Mouse (Mus musculus) ES-Bruce4 (cell line): Measurements from ENCODE around the gene Rcor3. TPM values are rescaled to one million over a fixed set of nuclear protein-coding genes. Genes with fewer than 3 reads are reported as not detected.
A peak's percentile ranks its signal among the peaks of the same experiment; 100 is the strongest.

ENCODE experiments used
- H3K27ac ChIP-seq: 2 replicates; pipeline ENCODE4 v1.5.1; 2012; ENCODE audit warnings: low read length, inconsistent platforms; ENCODE audit not compliant: insufficient read depth
- H3K27me3 ChIP-seq: 2 replicates; pipeline ENCODE4 v1.6.1; 2012; ENCODE audit warnings: mild to moderate bottlenecking, low read length, inconsistent platforms; ENCODE audit not compliant: control insufficient read depth, poor library complexity, insufficient read depth, severe bottlenecking
- H3K36me3 ChIP-seq: 2 replicates; pipeline ENCODE4 v1.6.1; 2012; ENCODE audit warnings: inconsistent platforms, mild to moderate bottlenecking, low read length, moderate library complexity; ENCODE audit not compliant: control insufficient read depth, poor library complexity, insufficient read depth, severe bottlenecking
- H3K4me1 ChIP-seq: one replicate; pipeline ENCODE4 v1.8.1; 2011; ENCODE audit warnings: low read length; ENCODE audit not compliant: control insufficient read depth, insufficient read depth
- H3K4me3 ChIP-seq: 2 replicates; pipeline ENCODE4 v1.5.1; 2011; ENCODE audit warnings: low read depth, mild to moderate bottlenecking, low read length
- H3K9ac ChIP-seq: 2 replicates; pipeline ENCODE4 v1.6.1; 2012; ENCODE audit warnings: low read depth, mild to moderate bottlenecking, inconsistent platforms; ENCODE audit not compliant: poor library complexity, severe bottlenecking
- H3K9me3 ChIP-seq: replicated peaks from 2 replicates; pipeline ENCODE4 v1.6.1; 2012; ENCODE audit warnings: mild to moderate bottlenecking, low read length, inconsistent platforms; ENCODE audit not compliant: control insufficient read depth, poor library complexity, insufficient read depth, severe bottlenecking
- CTCF ChIP-seq: IDR thresholded peaks from one replicate; pipeline ENCODE4 v1.8.1; 2011; ENCODE audit warnings: low read depth, low read length
- EP300 ChIP-seq: IDR thresholded peaks from 2 replicates; pipeline ENCODE4 v1.6.1; 2011; ENCODE audit warnings: low read depth, low read length; ENCODE audit not compliant: insufficient read depth
- POLR2A ChIP-seq: IDR thresholded peaks from one replicate; pipeline ENCODE4 v1.8.1; 2011; ENCODE audit warnings: low read length; ENCODE audit not compliant: insufficient read depth
- polyA plus RNA-seq: library from polyadenylated mRNA; stranded (reverse); fragments of >200 nt; gene quantifications from 2 replicates; pipeline ENCODE4 v1.2.4, GENCODE M21; 2011; ENCODE audit warnings: low read depth; ENCODE audit not compliant: missing spikeins, insufficient read depth, insufficient read length

Rcor3 gene
- polyA plus RNA-seq, 1 experiment = 16.4 TPM

DNA sequence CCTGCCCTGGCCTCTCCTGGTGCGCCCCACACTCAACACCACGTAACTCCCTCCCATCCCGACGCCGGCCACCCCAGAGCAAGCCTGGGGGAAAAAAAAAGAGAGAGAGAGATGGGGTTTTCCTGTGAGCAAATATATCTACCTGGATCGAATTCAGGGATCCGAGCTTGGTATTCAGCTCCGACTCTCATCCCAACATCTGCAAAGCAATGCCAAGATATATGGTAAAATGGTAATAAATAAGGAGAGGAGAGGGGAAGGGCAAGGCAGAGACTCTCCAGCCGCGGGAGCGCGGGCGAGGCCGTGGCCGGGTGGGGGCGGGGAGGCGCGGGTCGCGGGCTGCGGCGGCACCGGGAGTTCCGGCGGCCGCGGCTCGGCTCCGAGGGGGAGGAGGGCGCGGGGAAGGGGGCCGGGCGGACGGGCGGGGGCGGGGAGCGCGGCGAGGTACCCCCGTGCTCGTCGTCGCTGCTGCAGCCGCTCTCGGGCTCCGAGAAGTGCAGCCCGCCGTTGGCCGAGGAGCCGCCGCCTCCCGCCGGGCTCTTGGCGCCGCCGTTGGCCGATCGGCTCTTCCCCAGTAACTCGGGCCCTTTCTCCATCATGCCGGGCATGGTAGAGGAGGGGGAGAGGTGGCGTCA, 454 bp downstream of the Rcor3 start:
- H3K4me3 ChIP-seq = peak overlapping the region; percentile 91
- H3K27ac ChIP-seq = no peak overlapping the region
- TF ChIP-seq POLR2A = no peak
- TF ChIP-seq EP300 = no peak
- TF ChIP-seq CTCF = no peak
- no peaks in the 10 kb centered on the region for H3K9me3 ChIP-seq
- H3K36me3 ChIP-seq = no peaks in the 10 kb centered on the region
- H3K4me1 ChIP-seq = no peaks in the 10 kb centered on the region
- H3K27me3 ChIP-seq = no peaks in the 10 kb centered on the region
- peak overlapping the region; percentile 96 for H3K9ac ChIP-seq

DNA sequence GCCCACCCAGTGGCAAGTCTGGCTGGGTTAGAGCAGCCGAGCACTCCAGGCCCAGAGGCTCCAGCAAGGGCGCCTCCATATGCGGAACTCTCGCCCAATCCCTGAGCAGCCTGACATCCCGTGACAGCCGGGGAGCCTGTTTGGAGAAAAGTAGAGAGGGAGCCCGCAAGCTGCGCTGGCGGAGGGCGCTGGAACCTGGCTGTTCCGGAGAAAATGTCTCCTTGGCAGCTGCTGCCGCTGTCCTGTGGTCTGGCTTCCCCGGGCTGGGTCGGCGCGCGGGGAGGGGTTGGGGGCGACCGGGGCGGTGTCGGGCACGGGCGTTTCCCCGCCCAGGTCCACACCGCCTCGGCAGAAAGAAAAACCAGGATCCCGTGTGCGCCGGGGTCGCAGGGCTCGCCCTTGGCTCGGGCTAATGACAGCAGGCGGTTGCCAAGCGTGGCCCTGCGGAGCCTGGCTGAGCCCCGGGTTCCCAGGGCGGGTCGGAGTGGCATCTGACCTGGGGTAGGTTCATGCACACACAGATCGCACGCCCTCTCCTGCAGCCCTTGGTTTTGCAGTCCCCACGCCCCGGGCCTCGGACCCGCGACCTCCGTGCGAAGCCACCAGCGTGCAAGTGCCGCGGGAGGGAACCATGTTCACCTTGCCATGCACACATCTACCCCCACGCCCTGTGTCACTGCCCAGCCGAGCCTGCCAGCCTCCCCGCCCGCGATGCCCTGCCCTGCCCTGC, 1.1 kb downstream of the Rcor3 start:
- peak overlapping the region; percentile 91 for H3K4me3 ChIP-seq
- H3K9me3 ChIP-seq = no peaks in the 10 kb centered on the region
- no peaks in the 10 kb centered on the region for H3K36me3 ChIP-seq
- H3K9ac ChIP-seq = peak overlapping the region; percentile 96
- TF ChIP-seq CTCF (no peak), POLR2A (no peak), EP300 (no peak)
- H3K27ac ChIP-seq = no peak overlapping the region; the same call in 1 of the 2 replicates
- H3K27me3 ChIP-seq = no peaks in the 10 kb centered on the region
- H3K4me1 ChIP-seq = no peaks in the 10 kb centered on the region

DNA sequence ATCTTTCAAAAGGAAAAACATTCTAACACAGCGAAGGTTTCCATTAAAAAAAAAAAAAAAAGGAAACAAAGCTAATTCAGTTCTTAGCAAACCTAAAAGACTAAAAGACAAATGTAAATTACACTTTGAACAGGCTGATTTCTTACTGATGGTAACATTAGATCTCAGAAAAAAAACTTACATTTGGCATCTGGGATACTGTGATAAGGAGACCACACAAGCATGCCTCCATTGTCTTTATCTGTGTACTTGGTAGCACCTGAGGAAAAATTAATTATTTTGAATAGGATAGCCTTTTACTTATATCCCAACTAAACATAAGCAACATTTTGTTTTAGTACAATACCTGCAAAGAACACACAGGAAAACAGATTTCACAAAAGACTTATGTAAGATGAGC, 7.7 kb downstream of the Rcor3 start:
- no peak overlapping the region for H3K9ac ChIP-seq
- no peak overlapping the region for H3K4me3 ChIP-seq
- H3K36me3 ChIP-seq = no peaks in the 10 kb centered on the region
- no peaks in the 10 kb centered on the region for H3K27me3 ChIP-seq
- no peaks in the 10 kb centered on the region for H3K4me1 ChIP-seq
- H3K9me3 ChIP-seq = no peaks in the 10 kb centered on the region
- no peak overlapping the region for H3K27ac ChIP-seq
- TF ChIP-seq POLR2A = no peak
- no peak for TF ChIP-seq EP300
- no peak for TF ChIP-seq CTCF

DNA sequence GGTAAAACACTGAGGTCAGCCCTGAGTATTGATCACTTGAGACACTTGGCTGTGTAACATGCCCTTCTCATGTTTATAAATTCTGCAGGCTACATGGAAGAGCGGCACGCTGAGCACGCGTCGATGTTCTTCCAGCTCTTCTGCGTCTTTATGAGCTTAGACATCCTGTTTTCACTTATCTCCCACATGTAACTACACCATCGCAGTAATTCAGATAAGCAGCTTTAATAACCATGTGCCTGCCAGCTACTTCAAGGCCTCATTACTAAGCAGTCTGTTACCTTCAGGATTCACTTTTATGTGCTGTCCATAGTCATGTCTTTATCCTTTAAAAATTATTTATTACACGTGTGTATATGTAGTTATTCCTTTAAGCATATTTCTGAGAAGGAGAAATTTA, 9.5 kb downstream of the Rcor3 start:
- no peak overlapping the region for H3K27ac ChIP-seq
- TF ChIP-seq POLR2A = no peak
- no peak for TF ChIP-seq CTCF
- no peak for TF ChIP-seq EP300
- no peak overlapping the region for H3K9ac ChIP-seq
- H3K4me3 ChIP-seq = no peak overlapping the region
- H3K36me3 ChIP-seq = no peaks in the 10 kb centered on the region
- H3K27me3 ChIP-seq = no peaks in the 10 kb centered on the region
- no peaks in the 10 kb centered on the region for H3K9me3 ChIP-seq
- no peaks in the 10 kb centered on the region for H3K4me1 ChIP-seq

DNA sequence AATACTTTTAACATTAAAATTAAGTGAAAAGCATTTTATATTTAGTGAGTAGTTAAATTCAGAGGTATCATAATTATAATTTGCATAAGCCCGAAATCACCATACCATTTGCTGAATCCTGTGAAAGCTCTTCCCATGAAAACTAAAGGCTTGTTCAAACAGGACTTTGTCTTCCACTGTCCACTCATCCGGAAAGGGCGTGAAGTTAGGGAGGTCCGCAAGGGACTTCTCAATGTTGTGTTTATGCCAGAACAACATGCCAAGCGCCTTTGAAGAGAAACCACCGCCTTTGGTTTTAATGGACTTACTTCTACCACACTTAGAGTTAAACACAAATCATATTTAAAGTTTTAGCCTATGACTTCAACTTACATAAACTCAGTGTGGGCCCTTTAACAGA, 12.1 kb downstream of the Rcor3 start:
- TF ChIP-seq POLR2A (no peak), CTCF (no peak)
- no peak overlapping the region for H3K27ac ChIP-seq
- no peak overlapping the region for H3K9ac ChIP-seq
- no peaks in the 10 kb centered on the region for H3K27me3 ChIP-seq
- no peaks in the 10 kb centered on the region for H3K9me3 ChIP-seq
- H3K4me3 ChIP-seq = no peak overlapping the region
- no peaks in the 10 kb centered on the region for H3K4me1 ChIP-seq
- no peaks in the 10 kb centered on the region for H3K36me3 ChIP-seq

DNA sequence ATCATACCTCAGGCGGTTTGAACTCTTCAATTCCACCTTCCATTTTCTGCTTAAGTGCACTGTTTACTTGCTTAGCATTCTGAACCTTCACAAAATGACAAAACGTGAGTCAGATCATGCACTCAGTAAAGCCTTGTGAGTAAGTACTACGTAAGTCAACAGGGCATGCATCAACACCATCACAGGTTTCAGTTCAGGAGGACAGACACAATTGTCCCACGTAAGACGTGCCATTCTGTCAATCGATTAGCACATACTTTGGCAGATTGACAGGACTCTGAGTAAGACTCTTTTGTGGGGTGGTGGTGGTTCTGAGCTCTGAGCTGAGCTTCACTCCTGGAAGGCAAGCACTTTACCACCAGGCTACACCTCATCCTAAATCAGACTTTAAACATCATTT, 21.6 kb downstream of the Rcor3 start:
- Histone ChIP-seq H3K4me3 (no peak overlapping the region), H3K36me3 (no peaks in the 10 kb centered on the region), H3K27ac (no peak overlapping the region), H3K9me3 (no peaks in the 10 kb centered on the region), H3K9ac (no peak overlapping the region), H3K4me1 (no peaks in the 10 kb centered on the region), H3K27me3 (no peaks in the 10 kb centered on the region)
- TF ChIP-seq CTCF (no peak), EP300 (no peak), POLR2A (no peak)
